Mouse (Mus musculus): ENCODE measurements around the gene Pnck.

The Pnck gene

DNA sequence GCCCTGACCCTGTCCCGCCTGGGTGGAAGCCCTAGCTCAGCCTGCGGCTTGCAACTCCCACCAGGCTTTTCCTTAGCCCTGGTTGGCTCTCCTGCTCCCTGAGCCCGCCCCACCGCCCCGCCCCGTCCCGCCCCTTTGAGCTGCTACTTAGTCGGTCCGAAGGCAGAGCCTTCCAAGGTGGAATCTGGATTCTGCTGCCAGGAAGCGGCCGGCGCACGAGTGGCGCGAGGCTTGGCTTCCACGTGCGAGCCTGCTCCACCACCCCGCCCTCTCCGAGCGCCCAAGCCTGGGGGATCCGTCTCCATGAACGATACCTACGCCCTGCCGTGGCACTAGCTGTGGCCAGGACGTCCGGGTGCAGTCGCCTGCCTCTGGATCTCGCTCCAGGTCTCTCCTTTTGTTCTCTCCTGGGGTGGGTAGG is 20.7 kb downstream of the Pnck start, which contains the start of gene Dusp9:
Gene Dusp9 (plus strand): TSS at position 165 of the 421 bp plus-strand sequence.
- DNase-seq (ENCODE audit: low spot score in 2 of 2) = no peak

DNA sequence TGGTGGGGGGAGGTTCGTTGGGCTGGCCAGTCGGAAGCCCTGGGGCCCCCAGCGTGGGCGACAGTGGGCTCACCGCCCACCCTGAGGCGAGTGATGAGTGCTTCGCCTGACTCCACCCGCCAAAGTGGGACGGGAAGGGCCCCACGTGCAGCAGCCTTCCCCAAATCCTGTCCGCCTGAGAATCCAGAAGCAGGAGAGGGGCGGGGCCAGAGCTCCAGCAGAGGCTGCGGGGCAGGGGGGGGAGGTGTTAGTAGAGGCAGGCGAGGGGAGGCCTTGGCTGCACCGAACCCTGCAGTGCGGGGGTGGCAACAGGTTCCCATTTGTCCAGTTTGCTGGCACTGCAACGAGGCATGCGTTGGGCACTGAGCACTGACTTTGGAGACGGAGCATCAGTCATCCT is 22.5 kb downstream of the Pnck start:
- DNase-seq (ENCODE audit: low spot score in 2 of 2) = no peak

DNA sequence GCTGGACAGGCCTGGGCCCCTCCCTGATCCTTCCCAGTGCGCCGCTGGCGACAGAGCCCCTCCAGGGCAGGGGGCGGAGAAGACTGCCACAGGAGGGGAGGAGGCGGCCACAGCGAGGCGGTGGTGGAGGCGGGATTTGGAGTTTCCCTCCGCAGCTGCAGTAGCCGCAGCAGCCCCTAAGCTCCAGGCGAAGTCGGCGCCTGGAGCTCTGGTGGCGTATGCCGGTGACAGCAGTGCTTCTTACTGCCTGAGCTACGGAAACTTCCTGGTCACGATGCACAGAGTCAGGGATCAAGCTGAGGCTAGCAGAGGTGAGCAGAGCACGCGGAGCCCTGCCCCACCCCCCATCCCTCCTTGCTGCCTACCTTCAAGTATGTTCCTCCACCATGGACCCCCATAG is 24.5 kb downstream of the Pnck start:
- DNase-seq (ENCODE audit: low spot score in 2 of 2) = no peak

DNA sequence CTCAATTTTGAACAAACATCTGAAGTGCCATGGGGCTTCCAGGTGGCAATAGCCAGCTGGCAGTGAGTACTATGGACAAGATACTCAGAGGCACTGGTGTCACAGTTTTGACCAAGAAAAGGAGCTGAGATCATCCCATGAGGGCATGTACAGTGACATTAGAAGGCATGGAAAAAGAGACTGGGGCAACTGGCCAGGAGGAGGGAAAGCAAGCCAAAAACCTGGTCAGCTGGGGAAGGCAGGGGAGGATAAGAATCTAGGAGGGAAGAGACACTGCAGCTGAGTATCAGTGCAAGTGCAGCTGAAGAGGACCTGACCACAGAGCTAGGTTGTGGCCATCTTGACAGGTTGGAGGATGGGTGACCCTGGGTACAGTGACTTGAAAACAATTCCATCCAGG is 32.9 kb downstream of the Pnck start:
- no peak for DNase-seq (ENCODE audit: low spot score in 2 of 2)

DNA sequence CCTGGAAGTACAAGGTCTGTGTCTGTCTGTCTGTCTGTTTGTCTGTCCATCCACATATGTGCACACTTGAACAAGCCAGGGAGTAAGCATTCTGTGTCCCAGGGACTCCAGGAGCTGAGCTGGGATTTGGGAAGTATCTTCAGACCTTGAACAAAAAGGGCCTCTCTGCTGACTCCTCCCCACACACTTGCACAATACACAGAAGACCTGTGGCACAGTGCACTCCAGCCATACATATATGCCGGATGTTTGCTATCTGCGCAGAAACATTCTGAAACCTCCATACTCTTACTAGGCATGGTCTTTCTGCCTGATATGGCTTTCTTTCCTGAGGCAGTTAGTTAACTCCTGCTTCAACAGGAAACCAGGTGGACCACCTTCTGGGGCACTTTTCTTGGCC is 40.0 kb downstream of the Pnck start:
- DNase-seq (ENCODE audit: low spot score in 2 of 2) = no peak

DNA sequence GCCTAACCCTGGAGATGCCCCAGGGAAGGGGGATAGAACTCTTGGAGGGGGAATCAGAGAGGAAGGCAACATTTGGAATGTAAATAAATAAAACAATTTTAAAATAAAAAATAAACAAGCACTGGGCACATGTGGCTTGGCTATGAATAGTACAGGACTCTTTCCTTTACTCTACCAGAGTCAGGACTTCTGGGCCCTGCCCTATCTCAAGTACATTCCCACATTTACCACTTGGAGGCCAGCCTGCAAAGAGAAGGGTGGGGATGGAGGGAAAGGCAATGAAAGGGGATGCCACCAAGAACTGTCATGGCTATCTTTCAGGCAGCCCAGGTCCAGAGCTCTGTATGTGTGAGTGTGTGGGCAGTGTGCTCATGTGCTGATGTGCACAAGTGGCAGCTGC is 40.5 kb downstream of the Pnck start:
- no peak for DNase-seq (ENCODE audit: low spot score in 2 of 2)

DNA sequence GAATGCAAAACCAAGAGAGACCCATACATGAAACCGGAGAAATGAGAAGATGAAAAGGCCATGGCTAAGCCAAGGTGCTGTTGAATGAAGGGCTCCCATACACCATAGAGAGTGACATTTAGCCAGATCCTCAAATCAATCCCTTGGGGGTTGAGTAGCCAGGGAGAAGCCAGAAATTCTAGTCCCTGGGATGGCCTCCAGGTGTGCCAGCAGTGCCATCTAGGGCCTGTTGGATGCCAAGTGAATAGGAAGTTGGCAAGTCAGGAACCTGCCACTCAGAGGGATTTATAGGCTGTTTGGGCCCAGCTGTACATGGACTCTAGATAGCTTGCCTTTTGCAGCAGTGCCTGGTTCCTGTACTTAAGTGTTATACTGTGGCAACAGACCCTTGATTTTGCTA is 44.0 kb downstream of the Pnck start:
- DNase-seq (ENCODE audit: low spot score in 2 of 2) = no peak

DNA sequence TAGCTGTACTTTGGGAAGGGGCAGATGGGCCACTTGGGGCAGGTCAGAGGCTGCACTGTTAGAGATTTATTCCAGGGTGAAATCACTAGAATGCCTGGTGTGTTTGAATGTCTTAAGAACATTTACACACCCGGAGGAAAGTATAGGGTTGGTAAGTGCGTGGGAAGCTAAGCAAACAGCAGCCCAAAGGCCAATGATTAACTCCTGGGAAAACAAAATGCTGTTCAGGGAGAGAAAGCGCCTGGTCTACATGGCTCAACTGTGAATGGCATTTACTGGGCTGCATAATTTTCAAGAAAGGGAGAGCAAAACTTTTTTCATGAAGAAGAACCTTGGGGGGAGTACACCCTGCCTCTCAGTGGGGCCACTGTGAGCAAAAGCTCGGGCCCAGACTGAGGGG is 46.3 kb downstream of the Pnck start:
- DNase-seq (ENCODE audit: low spot score in 2 of 2) = no peak
